Mouse (Mus musculus): Measurements from ENCODE around the gene Foxn4. TPM values are rescaled to one million over a fixed set of nuclear protein-coding genes. Genes with fewer than 3 reads are reported as not detected.
A peak's percentile ranks its signal among the peaks of the same experiment; 100 is the strongest.

Foxn4 gene
- not detected in 2 replicates for polyA plus RNA-seq (2011; ENCODE audit: insufficient read length, low read depth, missing spikeins)

GRCm38 (mm10) chr5:114273693-114274402 lies at the start of gene Foxn4:
TSS of gene Foxn4 (minus strand) at chr5:114273807.
- TF ChIP-seq CTCF (IDR thresholded peaks at IDR 0.05; ENCODE audit: borderline replicate concordance, insufficient read depth, low read length) (no peak), POLR2A (IDR thresholded peaks at IDR 0.05; ENCODE audit: low read depth, low read length) (no peak)
- Histone ChIP-seq H3K4me1 (ENCODE audit: control insufficient read depth, insufficient read depth, low read length) (no peaks in the 10 kb centered on the region), H3K4me3 (ENCODE audit: insufficient read depth, low read length) (no peak within 1 kb of the TSS), H3K27ac (ENCODE audit: insufficient read depth, low read length) (no peak within 1 kb of the TSS)

- no peak overlapping the region for H3K4me3 ChIP-seq (ENCODE audit: insufficient read depth, low read length)
- TF ChIP-seq POLR2A (IDR thresholded peaks at IDR 0.05; ENCODE audit: low read depth, low read length), result no peak
- no peak for TF ChIP-seq CTCF (IDR thresholded peaks at IDR 0.05; ENCODE audit: borderline replicate concordance, insufficient read depth, low read length)
- no peak overlapping the region for H3K27ac ChIP-seq (ENCODE audit: insufficient read depth, low read length)
- H3K4me1 ChIP-seq (ENCODE audit: control insufficient read depth, insufficient read depth, low read length), result no peaks in the 10 kb centered on the region
Measured at GRCm38 (mm10) chr5:114323105-114323790, 49.6 kb upstream of the Foxn4 start.

- TF ChIP-seq POLR2A (IDR thresholded peaks at IDR 0.05; ENCODE audit: low read depth, low read length), result no peak
- Histone ChIP-seq H3K4me1 (ENCODE audit: control insufficient read depth, insufficient read depth, low read length) (no peaks in the 10 kb centered on the region), H3K4me3 (ENCODE audit: insufficient read depth, low read length) (no peak overlapping the region), H3K27ac (ENCODE audit: insufficient read depth, low read length) (no peak overlapping the region)
Measured at GRCm38 (mm10) chr5:114309680-114310036, 36.1 kb upstream of the Foxn4 start.

- no peaks in the 10 kb centered on the region for H3K4me1 ChIP-seq (ENCODE audit: control insufficient read depth, insufficient read depth, low read length)
- TF ChIP-seq POLR2A (IDR thresholded peaks at IDR 0.05; ENCODE audit: low read depth, low read length), result no peak
- TF ChIP-seq CTCF (IDR thresholded peaks at IDR 0.05; ENCODE audit: borderline replicate concordance, insufficient read depth, low read length), result 0 out of 2 replicates have a peak, but pooled peaks have one; percentile 8
- no peak overlapping the region for H3K27ac ChIP-seq (ENCODE audit: insufficient read depth, low read length)
- H3K4me3 ChIP-seq (ENCODE audit: insufficient read depth, low read length), result no peak overlapping the region
Measured at GRCm38 (mm10) chr5:114308765-114309679, 35.4 kb upstream of the Foxn4 start.

GRCm38 (mm10) chr5:114306496-114306895 lies 32.9 kb upstream of the Foxn4 start:
- no peak for TF ChIP-seq CTCF (IDR thresholded peaks at IDR 0.05; ENCODE audit: borderline replicate concordance, insufficient read depth, low read length)
- no peak for TF ChIP-seq POLR2A (IDR thresholded peaks at IDR 0.05; ENCODE audit: low read depth, low read length)
- no peak overlapping the region for H3K27ac ChIP-seq (ENCODE audit: insufficient read depth, low read length)

GRCm38 (mm10) chr5:114303166-114303565 lies 29.6 kb upstream of the Foxn4 start:
- TF ChIP-seq CTCF (IDR thresholded peaks at IDR 0.05; ENCODE audit: borderline replicate concordance, insufficient read depth, low read length) (no peak), POLR2A (IDR thresholded peaks at IDR 0.05; ENCODE audit: low read depth, low read length) (no peak)
- Histone ChIP-seq H3K27ac (ENCODE audit: insufficient read depth, low read length) (no peak overlapping the region), H3K4me3 (ENCODE audit: insufficient read depth, low read length) (no peak overlapping the region), H3K4me1 (ENCODE audit: control insufficient read depth, insufficient read depth, low read length) (no peaks in the 10 kb centered on the region)

More at GRCm38 (mm10) chr5:114306496-114306895, 32.9 kb upstream of the Foxn4 start:
- H3K4me1 ChIP-seq (ENCODE audit: control insufficient read depth, insufficient read depth, low read length), result no peaks in the 10 kb centered on the region
- no peak overlapping the region for H3K4me3 ChIP-seq (ENCODE audit: insufficient read depth, low read length)

GRCm38 (mm10) chr5:114299883-114300610 lies 26.4 kb upstream of the Foxn4 start:
- Histone ChIP-seq H3K4me1 (ENCODE audit: control insufficient read depth, insufficient read depth, low read length) (no peaks in the 10 kb centered on the region), H3K4me3 (ENCODE audit: insufficient read depth, low read length) (no peak overlapping the region), H3K27ac (ENCODE audit: insufficient read depth, low read length) (no peak overlapping the region)
- TF ChIP-seq CTCF (IDR thresholded peaks at IDR 0.05; ENCODE audit: borderline replicate concordance, insufficient read depth, low read length) (no peak), POLR2A (IDR thresholded peaks at IDR 0.05; ENCODE audit: low read depth, low read length) (no peak)

GRCm38 (mm10) chr5:114299156-114299855 lies 25.7 kb upstream of the Foxn4 start:
- Histone ChIP-seq H3K27ac (ENCODE audit: insufficient read depth, low read length) (no peak overlapping the region), H3K4me1 (ENCODE audit: control insufficient read depth, insufficient read depth, low read length) (no peaks in the 10 kb centered on the region), H3K4me3 (ENCODE audit: insufficient read depth, low read length) (no peak overlapping the region)
- TF ChIP-seq CTCF (IDR thresholded peaks at IDR 0.05; ENCODE audit: borderline replicate concordance, insufficient read depth, low read length) (no peak), POLR2A (IDR thresholded peaks at IDR 0.05; ENCODE audit: low read depth, low read length) (no peak)
